ENCODE assay signal across 16 mouse cellular contexts in the genomic region with DNA sequence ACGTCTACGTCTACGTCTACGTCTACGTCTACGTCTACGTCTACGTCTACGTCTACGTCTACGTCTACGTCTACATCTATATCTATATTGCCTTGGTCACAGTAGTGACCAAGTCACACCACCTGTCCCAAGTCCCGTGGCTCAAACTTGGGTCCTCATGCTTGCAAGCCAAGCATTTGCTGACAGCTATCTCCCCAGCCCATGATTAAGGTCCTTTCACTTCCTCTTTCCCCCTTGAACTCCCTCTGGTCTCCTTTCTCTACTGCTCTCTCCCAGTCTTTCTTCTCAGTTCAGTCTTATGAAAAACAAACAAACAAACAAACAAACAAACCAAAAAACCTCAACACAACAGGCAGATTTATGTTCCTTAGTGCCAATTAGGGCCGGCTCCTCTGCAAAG.
"Had no signal": no experiment of that assay in that cellular context is flagged by ENCODE, and none has a peak within 500 bp of the region (broad histone marks: within the 10 kb centered on the region; RNA-seq: fewer than 3 reads in every experiment).

No protein-coding gene starts in this region.

- H3K4me1 ChIP-seq: stomach, embryonic 15.5 days had no signal

- H3K27ac ChIP-seq: kidney, postnatal 0 days; layer of hippocampus, adult 2 months; liver, embryonic 13.5 days; macrophage; stomach, embryonic 15.5 days had no signal

- H3K36me3 ChIP-seq: liver, embryonic 13.5 days; stomach, embryonic 15.5 days had no signal

- H3K4me3 ChIP-seq: layer of hippocampus, adult 2 months; liver, embryonic 13.5 days; stomach, embryonic 15.5 days had no signal

- H3K27me3 ChIP-seq: liver, embryonic 13.5 days; stomach, embryonic 15.5 days had no signal

- H3K9me3 ChIP-seq: liver, embryonic 13.5 days; stomach, embryonic 15.5 days had no signal

- DNase-seq: kidney, adult 2 months; kidney, postnatal 25 days; layer of hippocampus, adult 9-11 months; liver, embryonic 13.5 days; lung, adult 2 months; lung, postnatal 14 days; midbrain, embryonic 14.5 days; right cerebral cortex, postnatal 14 days; right cerebral cortex, postnatal 4 days; thymus, adult 18-20 months; thymus, postnatal 14 days; thymus, postnatal 4 days had no signal

- H3K9ac ChIP-seq: liver, embryonic 13.5 days; stomach, embryonic 15.5 days had no signal
